Mouse (Mus musculus): ENCODE results near the gene Ccdc152.
"Not testable (repeated sequence)": the region's sequence is repeated elsewhere in the genome, so short reads cannot be mapped to it uniquely, and the experiment has no call there.

The Ccdc152 gene

GRCm38 (mm10) chr15:3277391-3277790 is 25.9 kb downstream of the Ccdc152 start:
- peak; percentile 16 for DNase-seq (ENCODE audit: low spot score)

GRCm38 (mm10) chr15:3273191-3273590 is 30.1 kb downstream of the Ccdc152 start:
- DNase-seq (ENCODE audit: low spot score): no peak

GRCm38 (mm10) chr15:3271216-3271615 is 32.1 kb downstream of the Ccdc152 start:
- DNase-seq (ENCODE audit: low spot score): no peak

GRCm38 (mm10) chr15:3270646-3271077 is 32.7 kb downstream of the Ccdc152 start:
- DNase-seq (ENCODE audit: low spot score): peak; percentile 66

- no peak for DNase-seq (ENCODE audit: low spot score)
Measured at GRCm38 (mm10) chr15:3269996-3270645, 33.2 kb downstream of the Ccdc152 start.

GRCm38 (mm10) chr15:3269496-3269895 is 33.8 kb downstream of the Ccdc152 start:
- DNase-seq (ENCODE audit: low spot score): no peak

- DNase-seq (ENCODE audit: low spot score): no peak
Measured at GRCm38 (mm10) chr15:3268247-3268646, 35.1 kb downstream of the Ccdc152 start, which contains the start of gene Selenop. Selenop (plus strand) TSS chr15:3268547.

GRCm38 (mm10) chr15:3264828-3265227 is 38.5 kb downstream of the Ccdc152 start:
- no peak for DNase-seq (ENCODE audit: low spot score)

- peak; percentile 10 for DNase-seq (ENCODE audit: low spot score)
Measured at GRCm38 (mm10) chr15:3264293-3264692, 39.0 kb downstream of the Ccdc152 start.

GRCm38 (mm10) chr15:3262883-3263282 is 40.4 kb downstream of the Ccdc152 start:
- no peak for DNase-seq (ENCODE audit: low spot score)

GRCm38 (mm10) chr15:3260309-3260708 is 43.0 kb downstream of the Ccdc152 start:
- no peak for DNase-seq (ENCODE audit: low spot score)

GRCm38 (mm10) chr15:3259025-3259424 is 44.3 kb downstream of the Ccdc152 start:
- DNase-seq (ENCODE audit: low spot score): no peak

- DNase-seq (ENCODE audit: low spot score): no peak
Measured at GRCm38 (mm10) chr15:3251718-3252067, 51.6 kb downstream of the Ccdc152 start.

GRCm38 (mm10) chr15:3251031-3251717 is 52.2 kb downstream of the Ccdc152 start:
- DNase-seq (ENCODE audit: low spot score): no peak

GRCm38 (mm10) chr15:3250620-3251019 is 52.7 kb downstream of the Ccdc152 start:
- no peak for DNase-seq (ENCODE audit: low spot score)

- not testable (repeated sequence) for DNase-seq (ENCODE audit: low spot score)
Measured at GRCm38 (mm10) chr15:3245036-3245435, 58.3 kb downstream of the Ccdc152 start.

- DNase-seq (ENCODE audit: low spot score): no peak
Measured at GRCm38 (mm10) chr15:3237963-3238362, 65.4 kb downstream of the Ccdc152 start.

GRCm38 (mm10) chr15:3236338-3236737 is 67.0 kb downstream of the Ccdc152 start:
- no peak for DNase-seq (ENCODE audit: low spot score)

- DNase-seq (ENCODE audit: low spot score): peak; percentile 48
Measured at GRCm38 (mm10) chr15:3233837-3234551, 69.3 kb downstream of the Ccdc152 start.

- no peak for DNase-seq (ENCODE audit: low spot score)
Measured at GRCm38 (mm10) chr15:3232168-3232835, 71.0 kb downstream of the Ccdc152 start.

GRCm38 (mm10) chr15:3231004-3231403 is 72.3 kb downstream of the Ccdc152 start:
- DNase-seq (ENCODE audit: low spot score): no peak
